Mouse (Mus musculus): ENCODE results near the gene Apod.

GRCm38 (mm10) chr16:31274084-31274483 is 40.5 kb downstream of the Apod start:
- no peak for TF ChIP-seq POLR2A (IDR thresholded peaks at IDR 0.05; ENCODE audit: borderline replicate concordance, insufficient read depth, low read length)
- TF ChIP-seq CTCF (IDR thresholded peaks at IDR 0.05; ENCODE audit: borderline replicate concordance, insufficient read depth, low read depth, low read length), result no peak
